Mouse (Mus musculus) kidney, adult 2 months (tissue): Measurements from ENCODE around the gene Hpn.

ENCODE experiments used
- CTCF ChIP-seq: fragments of 200-500 bp; conservative IDR thresholded peaks from 2 replicates; pipeline ENCODE4 v1.5.1; 2011; ENCODE audit warnings: low read depth, mild to moderate bottlenecking, control low read depth, low read length, moderate library complexity, mixed read lengths; ENCODE audit not compliant: insufficient read depth, insufficient read length
- POLR2A ChIP-seq: fragments of 200-500 bp; IDR thresholded peaks from one replicate; pipeline ENCODE4 v1.6.1; 2011; ENCODE audit warnings: low read depth, low read length, control low read depth

GRCm38 (mm10) chr7:31128157-31128705 lies 13.1 kb upstream of the Hpn start:
- TF ChIP-seq POLR2A (no peak), CTCF (no peak)
